Mouse (Mus musculus): ENCODE results near the gene Atp5d.

The Atp5d gene

DNA sequence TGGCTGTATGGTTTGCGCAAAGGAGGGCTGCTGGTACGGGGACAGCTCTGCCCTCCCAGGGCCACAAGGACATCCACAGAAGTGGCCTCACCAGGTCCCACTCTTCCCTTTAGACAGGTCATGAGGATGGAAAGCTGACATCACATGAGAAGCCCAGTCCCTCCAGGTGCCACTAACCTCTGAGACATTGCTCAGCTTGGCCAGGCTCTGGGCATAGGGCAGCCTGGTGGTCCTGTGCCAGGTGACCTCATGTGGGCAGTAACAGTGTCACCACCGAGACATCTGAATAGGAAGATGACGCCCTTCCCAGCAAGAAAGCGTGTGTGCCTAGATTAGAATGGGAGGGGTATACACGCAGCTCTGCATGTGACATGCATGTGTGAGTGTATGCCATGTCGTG, 44.1 kb downstream of the Atp5d start:
- no peak for DNase-seq (ENCODE audit: low spot score in 2 of 2)

DNA sequence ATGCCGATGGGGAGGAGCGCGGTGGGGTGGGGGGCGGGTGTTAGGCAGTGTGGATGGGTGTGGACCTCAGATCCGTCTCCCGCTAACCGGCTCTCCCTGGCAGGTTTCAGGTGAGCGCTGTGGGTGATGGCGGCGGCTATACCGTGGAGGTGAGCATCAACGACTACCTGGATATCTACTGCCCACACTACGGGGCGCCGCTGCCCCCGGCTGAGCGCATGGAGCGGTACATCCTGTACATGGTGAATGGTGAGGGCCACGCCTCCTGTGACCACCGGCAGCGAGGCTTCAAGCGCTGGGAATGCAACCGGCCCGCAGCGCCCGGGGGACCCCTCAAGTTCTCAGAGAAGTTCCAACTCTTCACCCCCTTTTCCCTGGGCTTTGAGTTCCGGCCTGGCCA, 48.2 kb downstream of the Atp5d start:
- DNase-seq (ENCODE audit: low spot score in 2 of 2), result no peak

DNA sequence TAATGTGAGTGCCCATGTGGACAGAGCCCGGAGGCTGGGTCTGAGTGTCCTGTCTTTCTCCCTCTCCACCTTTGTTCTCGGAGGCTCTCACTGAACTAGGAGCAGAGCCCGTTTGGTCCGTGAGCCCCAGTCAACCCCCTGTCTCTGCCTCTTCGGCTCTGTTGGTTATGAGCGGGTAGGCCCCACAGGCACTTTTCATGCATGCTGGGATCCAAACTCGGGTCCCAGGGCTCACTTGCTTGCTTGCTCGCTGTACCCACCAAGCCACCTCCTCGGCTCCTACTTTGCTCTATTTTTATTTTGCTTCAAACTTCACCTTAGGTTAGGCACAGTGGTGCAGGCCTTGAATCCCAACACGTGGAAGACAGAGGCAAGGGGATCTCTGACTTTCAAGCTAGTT, 49.3 kb downstream of the Atp5d start:
- DNase-seq (ENCODE audit: low spot score in 2 of 2), result no peak

DNA sequence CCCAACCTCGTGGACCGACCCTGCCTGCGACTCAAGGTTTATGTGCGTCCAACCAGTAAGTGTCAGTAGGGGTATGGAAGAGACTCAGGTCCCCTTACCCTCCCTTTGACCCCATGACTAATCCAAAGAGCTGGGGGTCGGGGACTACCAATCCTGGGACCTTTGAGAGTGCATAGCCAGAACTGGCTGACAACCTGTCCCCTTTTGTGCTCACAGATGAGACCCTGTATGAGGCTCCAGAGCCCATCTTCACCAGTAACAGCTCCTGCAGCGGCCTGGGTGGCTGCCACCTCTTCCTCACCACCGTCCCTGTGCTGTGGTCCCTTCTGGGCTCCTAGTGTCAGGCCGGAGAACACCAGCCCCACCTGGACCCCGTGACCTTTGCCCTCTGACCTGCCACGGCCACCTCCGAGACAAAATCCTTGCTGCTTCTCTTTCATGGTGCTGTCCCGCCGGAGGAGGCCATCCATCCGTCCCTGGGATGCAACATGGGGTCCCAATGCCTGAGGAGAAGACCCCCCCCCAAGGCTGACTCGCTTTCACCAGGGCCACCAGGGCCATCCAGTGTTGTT, 50.1 kb downstream of the Atp5d start:
- no peak for DNase-seq (ENCODE audit: low spot score in 2 of 2)

DNA sequence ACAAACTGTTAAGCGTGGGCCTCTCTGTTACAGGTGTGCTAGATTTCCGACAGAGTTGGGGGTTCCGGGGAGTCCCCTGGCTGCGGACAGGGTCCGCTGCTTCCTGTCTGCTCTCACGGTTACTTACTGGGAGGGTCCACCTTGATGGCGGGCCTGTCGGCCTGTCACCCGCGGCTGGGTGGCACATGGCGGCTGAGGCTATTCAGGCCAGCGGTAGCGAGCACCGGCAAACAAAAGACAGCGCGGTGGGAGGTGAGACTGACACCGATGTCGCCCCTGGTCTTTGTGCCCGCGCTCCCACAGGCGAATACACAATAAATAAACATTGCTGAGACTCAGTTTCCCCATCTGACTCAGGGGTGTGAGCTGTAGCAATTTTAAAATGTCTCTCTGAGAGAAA, 51.6 kb downstream of the Atp5d start:
- DNase-seq (ENCODE audit: low spot score in 2 of 2), result no peak

DNA sequence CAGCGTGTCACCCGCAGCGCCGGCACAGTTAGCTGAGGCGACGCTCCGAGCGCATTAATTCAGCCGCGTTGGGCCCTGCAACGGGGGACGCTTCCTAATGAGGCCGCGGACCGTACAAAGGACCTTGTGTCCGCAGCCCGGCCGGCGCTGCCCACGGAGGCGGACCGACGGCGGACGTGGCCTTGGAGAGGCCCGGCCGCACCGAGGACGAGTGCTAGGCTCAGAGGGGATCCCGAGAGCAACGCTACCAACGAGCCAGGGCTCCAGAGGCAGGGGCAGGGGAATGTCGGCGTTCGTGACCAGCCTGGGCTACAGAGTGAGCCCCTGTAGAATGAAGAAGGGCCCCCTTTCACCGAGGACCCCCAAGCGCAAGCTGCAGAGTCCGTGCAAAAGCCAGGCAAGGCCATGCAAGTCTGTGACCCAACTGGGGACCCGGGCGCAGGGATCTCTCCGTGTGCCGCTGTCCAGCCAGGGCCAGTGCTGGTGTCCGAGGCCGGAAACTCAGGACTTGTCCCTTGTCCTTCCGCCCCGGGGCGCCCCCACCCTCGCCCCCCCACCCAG, 52.1 kb downstream of the Atp5d start:
- DNase-seq (ENCODE audit: low spot score in 2 of 2), result peak in 1 of 2 experiments; percentile 50

DNA sequence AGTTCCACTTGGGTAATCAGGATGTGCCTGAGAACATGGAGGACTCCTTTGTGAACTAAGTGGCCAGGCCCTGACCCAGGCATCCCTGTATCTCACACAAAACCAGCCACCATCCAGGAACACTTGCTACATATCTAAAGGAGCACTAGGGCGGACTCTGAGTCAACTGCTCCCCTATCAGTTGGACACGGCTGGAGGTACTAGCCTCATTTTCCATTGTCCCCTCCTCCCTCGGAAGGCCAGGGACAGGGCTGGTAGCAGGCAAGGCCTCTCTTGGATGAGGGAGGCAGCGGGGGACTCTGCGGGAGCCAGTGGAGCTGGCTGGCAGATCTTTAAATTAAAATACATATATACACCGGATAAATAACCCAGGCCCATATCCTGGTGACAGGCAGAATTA, 55.5 kb downstream of the Atp5d start:
- DNase-seq (ENCODE audit: low spot score in 2 of 2), result no peak

DNA sequence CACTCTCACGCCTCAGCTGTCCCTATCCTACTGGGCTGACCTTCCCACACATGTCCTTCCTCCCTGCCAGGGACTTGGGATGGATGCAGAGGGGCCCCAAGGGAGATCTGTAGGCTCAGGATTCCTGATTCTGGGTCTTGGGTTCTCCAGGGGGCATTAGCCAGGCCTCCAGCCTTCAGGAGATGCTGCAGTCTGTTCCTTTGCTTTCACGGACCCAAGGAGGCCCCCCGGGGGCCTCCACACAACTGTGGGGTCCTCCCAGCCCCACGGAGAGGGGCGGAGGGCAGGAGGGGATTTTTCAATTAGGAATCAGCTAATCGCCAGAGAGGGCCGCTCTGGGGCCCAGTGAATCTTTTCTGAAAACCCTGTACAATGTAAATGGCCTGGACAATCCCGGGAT, 56.0 kb downstream of the Atp5d start:
- no peak for DNase-seq (ENCODE audit: low spot score in 2 of 2)

All from right cerebral cortex, adult 2 months (tissue).